Mouse (Mus musculus): Measurements from ENCODE around the gene Atf6b.

DNA sequence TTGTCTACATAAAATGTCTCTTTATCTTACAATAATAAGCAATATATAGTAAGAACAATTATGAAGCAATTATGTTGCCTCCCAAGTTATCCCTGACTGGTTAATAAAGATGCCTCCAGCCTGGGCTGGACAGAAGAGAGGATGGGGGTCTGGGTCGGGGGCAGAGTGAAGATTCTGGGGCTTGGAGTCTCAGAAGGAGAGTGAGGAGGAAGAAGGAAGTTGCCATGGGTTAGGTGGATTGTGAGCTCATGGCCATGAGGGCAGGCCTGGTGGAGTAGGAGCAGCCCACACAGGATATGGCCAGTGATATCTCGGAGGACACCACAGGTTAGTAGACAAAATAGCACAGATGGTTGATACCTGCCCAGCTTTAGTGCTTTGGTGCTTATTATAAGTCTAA lies 11.2 kb downstream of the Atf6b start:
- TF ChIP-seq POLR2A (IDR thresholded peaks at IDR 0.05; ENCODE audit: insufficient read depth, low read depth, low read length): no peak
- no peak for TF ChIP-seq CTCF (IDR thresholded peaks at IDR 0.05)

Data from heart, adult 2 months (tissue).